Mouse (Mus musculus): Measurements from ENCODE around the gene Mybph. TPM values are rescaled to one million over a fixed set of nuclear protein-coding genes. Genes with fewer than 3 reads are reported as not detected.

The Mybph gene
- total and polyA plus RNA-seq, 2 experiments from 2014 or later, result not detected

DNA sequence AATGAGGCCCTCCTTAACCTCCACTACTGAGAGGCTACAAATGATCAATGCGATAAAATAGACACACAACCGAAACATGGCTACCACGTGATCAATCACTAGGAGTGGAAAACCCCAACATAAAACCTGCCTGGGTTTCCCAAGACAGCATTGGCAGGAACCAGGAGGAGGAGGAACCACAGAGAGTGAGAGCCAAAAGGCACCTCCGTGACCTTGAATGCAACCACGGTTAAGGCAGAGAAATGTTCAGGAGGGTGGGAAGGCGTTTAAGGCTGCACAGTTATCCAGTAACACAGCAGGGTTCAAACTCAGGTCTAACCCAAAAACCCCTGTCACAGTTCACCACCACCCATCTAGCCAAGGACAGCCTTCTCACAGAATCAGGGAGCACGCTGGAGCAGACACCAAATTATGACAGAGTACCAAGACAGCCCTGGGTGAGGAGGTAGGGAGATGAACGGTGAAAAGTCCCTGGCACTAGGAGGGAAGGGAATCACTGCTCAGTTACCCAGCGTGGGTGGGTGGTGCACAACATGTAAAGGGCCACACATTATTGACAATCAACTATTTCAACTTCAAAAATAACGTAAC, 37.5 kb downstream of the Mybph start:
- DNase-seq (ENCODE audit: low spot score), result no peak
- no peak overlapping the region for H3K4me2 ChIP-seq (ENCODE audit: low read depth, low read length, poor library complexity, severe bottlenecking)
- no peak overlapping the region for H3K9ac ChIP-seq (replicated peaks; ENCODE audit: low read length, poor library complexity, severe bottlenecking)
- H3K9me3 ChIP-seq (ENCODE audit: low read length), result no peaks in the 10 kb centered on the region
- no peaks in the 10 kb centered on the region for H3K36me3 ChIP-seq (ENCODE audit: insufficient read depth, low read length)
- H3K4me3 ChIP-seq (ENCODE audit: low read depth, low read length), result no peak overlapping the region
- 85% methylated on average over 10 of the region's 10 CpGs for WGBS
- ATAC-seq (ENCODE audit: low FRiP score), result no peak
- no peak for TF ChIP-seq CTCF (IDR thresholded peaks at IDR 0.05)
- no peaks in the 10 kb centered on the region for H3K27me3 ChIP-seq (ENCODE audit: insufficient read depth, low read length)
- H3K27ac ChIP-seq (ENCODE audit: low read depth, low read length), result no peak overlapping the region
- peaks cover 17% of the 10 kb centered on the region for H3K4me1 ChIP-seq (ENCODE audit: insufficient read depth, low read length)

GRCm38 (mm10) chr1:134231270-134231669, 38.0 kb downstream of the Mybph start:
- H3K36me3 ChIP-seq (ENCODE audit: insufficient read depth, low read length), result no peaks in the 10 kb centered on the region
- H3K4me3 ChIP-seq (ENCODE audit: low read depth, low read length), result no peak overlapping the region
- TF ChIP-seq CTCF (IDR thresholded peaks at IDR 0.05), result no peak
- H3K9me3 ChIP-seq (ENCODE audit: low read length), result no peaks in the 10 kb centered on the region
- H3K27ac ChIP-seq (ENCODE audit: low read depth, low read length), result no peak overlapping the region
- peaks cover 17% of the 10 kb centered on the region for H3K4me1 ChIP-seq (ENCODE audit: insufficient read depth, low read length)
- no peak for ATAC-seq (ENCODE audit: low FRiP score)
- no peaks in the 10 kb centered on the region for H3K27me3 ChIP-seq (ENCODE audit: insufficient read depth, low read length)
- 80% methylated on average over 3 of the region's 3 CpGs for WGBS
- 0 out of 2 replicates have a peak overlapping the region, but pooled peaks have one; percentile 9 for H3K4me2 ChIP-seq (ENCODE audit: low read depth, low read length, poor library complexity, severe bottlenecking)
- H3K9ac ChIP-seq (replicated peaks; ENCODE audit: low read length, poor library complexity, severe bottlenecking), result no peak overlapping the region
- no peak for DNase-seq (ENCODE audit: low spot score)

DNA sequence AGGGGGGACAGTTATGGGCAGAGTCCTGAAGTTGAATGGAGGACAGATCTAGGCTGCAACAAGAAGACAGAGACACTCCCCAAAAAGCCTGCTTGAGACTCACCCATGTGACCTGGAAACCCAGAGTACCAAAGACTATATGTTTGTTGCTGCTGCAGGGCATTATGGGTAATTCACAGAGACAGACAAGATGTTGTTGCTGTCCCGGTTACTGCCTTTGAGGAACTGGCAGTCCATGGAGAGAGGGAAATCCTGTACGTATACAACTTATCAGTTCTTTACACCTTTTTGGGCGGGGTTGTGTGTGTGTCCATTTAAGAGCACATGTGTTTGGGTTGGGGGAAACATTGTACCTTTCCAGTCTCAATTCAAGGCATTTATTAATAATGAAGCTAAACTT, 38.4 kb downstream of the Mybph start:
- Histone ChIP-seq H3K9me3 (ENCODE audit: low read length) (no peaks in the 10 kb centered on the region), H3K27me3 (ENCODE audit: insufficient read depth, low read length) (no peaks in the 10 kb centered on the region), H3K9ac (replicated peaks; ENCODE audit: low read length, poor library complexity, severe bottlenecking) (no peak overlapping the region), H3K27ac (ENCODE audit: low read depth, low read length) (no peak overlapping the region), H3K4me1 (ENCODE audit: insufficient read depth, low read length) (peaks cover 17% of the 10 kb centered on the region), H3K4me2 (ENCODE audit: low read depth, low read length, poor library complexity, severe bottlenecking) (no peak overlapping the region), H3K4me3 (ENCODE audit: low read depth, low read length) (no peak overlapping the region), H3K36me3 (ENCODE audit: insufficient read depth, low read length) (no peaks in the 10 kb centered on the region)
- 77% methylated on average over 3 of the region's 3 CpGs for WGBS
- TF ChIP-seq CTCF (IDR thresholded peaks at IDR 0.05), result no peak
- ATAC-seq (ENCODE audit: low FRiP score) (no peak), DNase-seq (ENCODE audit: low spot score) (no peak)

GRCm38 (mm10) chr1:134232326-134232725, 39.1 kb downstream of the Mybph start:
- peaks cover 17% of the 10 kb centered on the region for H3K4me1 ChIP-seq (ENCODE audit: insufficient read depth, low read length)
- no peaks in the 10 kb centered on the region for H3K27me3 ChIP-seq (ENCODE audit: insufficient read depth, low read length)
- H3K9ac ChIP-seq (replicated peaks; ENCODE audit: low read length, poor library complexity, severe bottlenecking), result no peak overlapping the region
- no peak for TF ChIP-seq CTCF (IDR thresholded peaks at IDR 0.05)
- 0 out of 2 replicates have a peak overlapping the region, but pooled peaks have one; percentile 54 for H3K4me3 ChIP-seq (ENCODE audit: low read depth, low read length)
- no peaks in the 10 kb centered on the region for H3K36me3 ChIP-seq (ENCODE audit: insufficient read depth, low read length)
- H3K4me2 ChIP-seq (ENCODE audit: low read depth, low read length, poor library complexity, severe bottlenecking), result peak overlapping the region; percentile 92
- 66% methylated on average over 8 of the region's 8 CpGs for WGBS
- peak overlapping the region; percentile 6; the same call in 1 of the 2 replicates for H3K27ac ChIP-seq (ENCODE audit: low read depth, low read length)
- ATAC-seq (ENCODE audit: low FRiP score) (no peak), DNase-seq (ENCODE audit: low spot score) (peak; percentile 20)
- no peaks in the 10 kb centered on the region for H3K9me3 ChIP-seq (ENCODE audit: low read length)

- DNase-seq (ENCODE audit: low spot score), result peak; percentile 78
- H3K4me3 ChIP-seq (ENCODE audit: low read depth, low read length), result peak overlapping the region; percentile 54
- no peaks in the 10 kb centered on the region for H3K27me3 ChIP-seq (ENCODE audit: insufficient read depth, low read length)
- WGBS, result 40% methylated on average over 12 of the region's 12 CpGs
- H3K9me3 ChIP-seq (ENCODE audit: low read length), result no peaks in the 10 kb centered on the region
- peaks cover 17% of the 10 kb centered on the region for H3K4me1 ChIP-seq (ENCODE audit: insufficient read depth, low read length)
- no peak overlapping the region for H3K9ac ChIP-seq (replicated peaks; ENCODE audit: low read length, poor library complexity, severe bottlenecking)
- H3K4me2 ChIP-seq (ENCODE audit: low read depth, low read length, poor library complexity, severe bottlenecking), result peak overlapping the region; percentile 92
- peak overlapping the region; percentile 65 for H3K27ac ChIP-seq (ENCODE audit: low read depth, low read length)
- no peaks in the 10 kb centered on the region for H3K36me3 ChIP-seq (ENCODE audit: insufficient read depth, low read length)
- 0 out of 2 replicates have a peak, but pooled peaks have one; percentile 13 for ATAC-seq (ENCODE audit: low FRiP score)
- no peak for TF ChIP-seq CTCF (IDR thresholded peaks at IDR 0.05)
Measured at GRCm38 (mm10) chr1:134232778-134233531, 39.7 kb downstream of the Mybph start.
